Mouse (Mus musculus): Measurements from ENCODE around the gene Rap2a.

Rap2a gene

DNA sequence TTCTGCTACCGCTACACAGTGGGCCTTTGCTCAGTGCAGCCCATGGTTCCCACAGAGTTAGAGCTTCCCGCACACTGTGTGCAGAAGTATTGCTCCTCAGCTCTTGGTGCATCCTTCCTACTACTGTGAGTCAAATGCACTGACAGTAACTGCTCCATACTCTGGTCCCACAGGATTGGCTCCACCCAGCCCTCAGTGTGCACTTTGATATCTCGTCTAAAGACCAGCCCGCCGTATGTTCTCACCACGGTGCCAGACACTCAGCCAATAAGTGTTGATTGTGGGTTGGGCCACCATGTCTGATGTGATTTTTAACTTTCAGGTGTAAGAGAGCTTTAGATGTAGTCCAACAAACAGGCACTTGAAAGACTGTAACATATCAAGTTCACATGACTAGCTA, 21.4 kb downstream of the Rap2a start:
- no peak for DNase-seq (ENCODE audit: low spot score)

DNA sequence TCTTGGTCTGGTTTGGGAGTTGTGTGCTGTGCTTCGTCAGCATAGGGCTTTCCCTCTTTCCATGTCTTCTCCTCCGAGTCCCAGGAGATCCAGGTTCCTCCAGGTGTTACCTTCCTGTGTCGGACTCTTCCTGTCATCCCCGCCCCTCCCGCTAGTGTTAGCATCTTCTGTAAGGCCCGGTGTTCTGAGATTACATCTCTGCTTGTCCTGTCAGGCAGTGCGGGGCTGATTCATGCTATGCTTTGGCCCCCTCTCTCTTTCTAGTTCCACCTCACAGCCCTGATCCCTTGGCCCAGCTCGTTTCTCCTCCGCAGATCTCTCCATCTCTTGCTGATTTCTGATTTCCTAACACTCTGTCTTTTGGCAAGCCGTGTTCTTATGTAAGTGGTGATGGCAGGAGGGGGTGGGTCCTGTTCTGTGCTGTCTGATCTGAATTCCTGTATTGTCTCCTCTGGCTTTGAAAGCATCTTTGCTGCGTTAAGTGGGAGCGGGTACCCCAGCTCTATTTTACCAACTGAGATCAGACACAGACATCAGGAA, 21.8 kb downstream of the Rap2a start:
- DNase-seq (ENCODE audit: low spot score): no peak

DNA sequence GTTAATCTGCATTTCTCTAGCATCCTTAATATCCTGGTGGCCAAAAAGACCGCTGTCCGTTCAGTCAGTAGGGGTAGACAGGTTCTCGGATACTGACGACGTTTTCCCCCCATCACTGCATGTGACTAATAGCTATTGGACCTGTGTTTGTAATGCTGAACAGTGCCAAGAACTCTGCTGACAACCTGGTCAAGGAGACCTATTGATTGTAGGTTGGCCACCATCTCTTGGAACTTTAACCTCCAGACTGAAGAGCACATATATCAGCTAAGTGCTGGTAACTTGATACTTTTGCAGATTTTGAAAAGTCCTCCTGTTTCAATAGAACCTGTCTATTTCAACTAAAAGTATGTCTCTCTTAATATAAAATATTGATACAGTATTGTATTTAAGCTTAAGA, 22.5 kb downstream of the Rap2a start:
- no peak for DNase-seq (ENCODE audit: low spot score)

DNA sequence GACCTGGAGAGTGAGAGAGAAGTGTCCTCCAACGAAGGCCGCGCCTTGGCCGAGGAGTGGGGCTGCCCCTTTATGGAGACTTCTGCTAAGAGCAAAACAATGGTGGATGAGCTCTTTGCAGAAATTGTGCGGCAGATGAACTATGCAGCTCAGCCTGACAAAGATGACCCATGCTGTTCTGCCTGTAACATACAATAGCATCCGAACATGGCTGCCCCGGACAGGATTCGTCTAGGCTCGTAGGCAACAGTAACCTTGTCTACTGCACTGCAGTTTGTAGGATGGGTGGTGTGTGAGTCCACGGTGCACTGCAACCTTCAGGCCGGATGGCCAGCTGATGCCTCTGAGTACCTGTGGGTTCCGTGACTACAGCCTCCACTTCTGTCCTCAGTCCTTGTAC, 25.4 kb downstream of the Rap2a start:
- DNase-seq (ENCODE audit: low spot score): no peak

GRCm38 (mm10) chr14:120504423-120504822, 26.2 kb downstream of the Rap2a start:
- no peak for DNase-seq (ENCODE audit: low spot score)

GRCm38 (mm10) chr14:120504928-120505461, 26.8 kb downstream of the Rap2a start:
- no peak for DNase-seq (ENCODE audit: low spot score)

DNA sequence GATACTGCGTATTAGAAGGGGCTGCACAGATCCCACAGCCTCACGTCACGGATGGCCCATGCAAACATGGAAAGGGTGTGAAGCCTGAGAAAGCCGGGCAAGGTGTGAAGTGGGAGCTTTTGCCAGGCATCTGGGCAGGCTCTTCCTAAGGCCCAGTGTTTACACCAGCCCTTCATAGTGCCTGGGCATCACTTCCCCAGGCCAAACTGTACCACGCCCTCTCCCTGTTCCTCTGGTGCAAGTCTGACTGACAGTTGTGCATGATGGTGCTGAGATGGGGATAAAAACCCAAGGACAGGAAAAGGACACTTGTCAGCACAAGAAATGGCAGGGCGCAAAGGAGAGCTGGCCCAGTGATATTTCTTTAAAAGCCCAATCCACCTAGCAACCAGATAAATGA, 27.7 kb downstream of the Rap2a start:
- no peak for DNase-seq (ENCODE audit: low spot score)

- DNase-seq (ENCODE audit: low spot score): no peak
These were observed 29.3 kb downstream of the Rap2a start for GRCm38 (mm10) chr14:120507516-120507915.

- DNase-seq (ENCODE audit: low spot score): no peak
These were observed 30.5 kb downstream of the Rap2a start for GRCm38 (mm10) chr14:120508566-120509365.

DNA sequence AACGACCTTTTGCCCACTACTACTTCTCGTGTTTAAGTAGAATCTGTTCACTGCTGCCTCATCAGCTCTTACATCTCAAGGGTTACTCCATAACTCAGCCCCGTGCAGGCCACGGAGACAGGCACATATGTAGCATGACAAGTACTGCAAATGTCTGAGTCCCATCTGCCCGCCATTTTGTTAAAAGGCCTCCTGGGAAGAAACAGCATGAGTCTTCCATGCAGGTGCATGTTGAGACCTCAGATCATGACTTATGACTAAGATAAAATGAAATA, 31.1 kb downstream of the Rap2a start:
- no peak for DNase-seq (ENCODE audit: low spot score)

DNA sequence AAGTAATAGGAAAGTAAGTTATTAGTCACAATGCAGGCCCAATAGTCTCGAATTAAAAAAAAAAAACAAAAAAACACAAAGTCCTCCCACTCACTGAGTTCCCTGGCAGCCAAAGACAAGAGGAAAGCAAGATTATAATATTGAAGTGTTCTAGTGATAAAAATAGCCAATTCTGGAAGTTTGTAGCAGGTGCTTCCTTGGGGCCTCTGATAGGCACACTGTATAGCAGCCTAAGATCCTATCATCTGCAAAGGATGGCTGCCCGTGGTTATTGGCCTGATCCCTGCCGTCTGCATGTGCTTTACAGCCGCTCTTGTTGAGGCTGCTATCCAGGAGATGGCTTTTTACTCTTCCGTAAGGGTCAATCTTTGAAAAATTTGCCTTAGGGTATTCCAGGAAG, 33.6 kb downstream of the Rap2a start:
- no peak for DNase-seq (ENCODE audit: low spot score)

- no peak for DNase-seq (ENCODE audit: low spot score)
These were observed 36.6 kb downstream of the Rap2a start for GRCm38 (mm10) chr14:120514821-120515271.

GRCm38 (mm10) chr14:120515376-120515775, 37.1 kb downstream of the Rap2a start:
- no peak for DNase-seq (ENCODE audit: low spot score)

DNA sequence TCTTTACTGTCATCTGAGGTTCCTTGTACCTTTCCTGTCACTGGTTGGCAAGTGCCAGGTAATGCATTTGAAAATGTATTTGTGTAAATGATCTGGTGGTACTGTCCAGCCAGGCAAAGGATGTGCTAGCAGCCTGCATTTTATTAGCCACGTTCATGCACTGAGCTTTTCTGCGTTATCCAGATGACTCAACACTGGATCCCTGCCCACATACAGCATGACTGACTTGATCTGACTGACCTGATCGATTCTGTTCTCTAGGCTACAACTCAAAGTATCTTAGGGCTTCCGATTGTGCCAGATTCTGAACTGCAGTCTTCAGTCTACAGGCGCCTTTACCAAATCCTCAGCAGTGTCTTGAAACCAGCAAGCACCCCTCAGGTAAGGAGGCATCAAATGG, 40.5 kb downstream of the Rap2a start:
- no peak for DNase-seq (ENCODE audit: low spot score)

DNA sequence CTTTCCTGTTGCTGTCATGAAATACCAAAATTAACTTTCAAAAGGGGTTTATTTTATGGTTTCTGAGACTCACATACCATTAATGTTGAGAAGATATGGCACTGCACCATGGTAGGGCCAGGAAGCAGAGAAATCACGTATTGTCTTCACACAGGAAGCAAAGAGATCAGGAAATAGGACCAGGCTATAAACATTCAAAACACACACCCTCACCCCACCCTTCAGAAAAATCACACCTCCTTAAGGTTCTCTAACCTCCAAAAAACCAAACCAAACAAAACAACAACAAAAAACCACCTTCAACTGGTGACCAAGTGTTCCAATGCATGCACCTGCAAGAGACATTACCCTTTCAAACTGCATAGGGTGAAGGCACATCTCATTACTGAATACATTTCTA, 41.7 kb downstream of the Rap2a start:
- DNase-seq (ENCODE audit: low spot score): no peak

DNA sequence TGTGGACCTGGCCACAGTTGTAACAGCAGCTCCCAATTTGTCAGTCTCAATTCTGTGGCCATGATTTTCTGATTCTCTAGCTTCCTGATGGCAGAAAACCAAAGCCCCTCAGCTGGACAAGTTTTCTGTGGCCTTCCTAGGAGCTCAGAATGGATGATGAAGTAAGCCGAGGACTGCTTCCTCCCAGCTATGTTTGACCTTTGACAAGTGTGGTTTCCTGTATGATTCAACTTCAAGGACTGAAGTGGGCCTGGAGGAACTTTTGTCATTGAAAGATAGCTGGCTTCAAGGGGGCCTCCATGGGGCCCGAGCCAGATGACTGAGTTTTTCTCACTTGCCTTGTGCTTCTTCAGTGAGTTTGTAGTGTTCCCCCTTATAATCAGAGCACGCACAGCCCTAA, 42.6 kb downstream of the Rap2a start:
- no peak for DNase-seq (ENCODE audit: low spot score)

- no peak for DNase-seq (ENCODE audit: low spot score)
These were observed 45.1 kb downstream of the Rap2a start for GRCm38 (mm10) chr14:120523296-120523695.

DNA sequence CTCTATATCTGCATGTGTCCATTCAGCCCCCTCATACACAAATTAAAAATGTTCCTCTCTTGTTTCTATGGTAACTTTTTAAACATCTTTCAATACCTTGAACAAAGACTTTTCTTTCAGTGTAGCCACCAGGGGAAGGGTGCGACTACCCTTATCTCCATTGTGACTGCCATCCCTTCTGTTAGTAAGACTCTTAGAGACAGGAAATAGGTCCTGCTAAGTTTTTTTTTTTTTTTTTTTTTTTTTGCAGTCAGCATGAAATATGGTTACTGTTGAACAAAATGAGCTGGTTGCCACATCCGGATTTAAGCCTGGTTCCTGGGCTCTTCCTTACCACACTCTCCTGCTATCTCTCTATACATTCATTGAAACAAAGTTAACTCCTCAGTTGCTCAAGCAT, 47.4 kb downstream of the Rap2a start:
- DNase-seq (ENCODE audit: low spot score): no peak

DNA sequence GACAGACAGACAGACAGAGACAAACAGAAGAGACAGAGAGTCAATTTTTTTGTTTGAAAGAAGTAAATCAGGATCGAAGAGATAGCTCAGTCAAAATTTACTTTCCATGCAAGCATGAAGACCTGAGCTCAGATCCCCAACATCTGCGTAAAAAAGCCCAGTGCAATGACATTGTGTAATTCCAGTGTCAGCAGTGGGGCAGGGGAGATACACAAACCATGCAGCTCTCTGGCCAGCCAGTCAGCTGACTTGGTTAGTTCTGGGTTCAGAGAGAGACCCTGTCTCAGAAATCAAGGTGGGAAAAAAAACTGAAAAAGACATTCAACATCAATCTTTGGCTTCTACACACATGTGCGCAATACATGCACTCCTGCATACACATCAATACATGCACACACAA, 55.1 kb downstream of the Rap2a start:
- no peak for DNase-seq (ENCODE audit: low spot score)

- DNase-seq (ENCODE audit: low spot score): no peak
These were observed 56.6 kb downstream of the Rap2a start for GRCm38 (mm10) chr14:120534841-120535271.

DNA sequence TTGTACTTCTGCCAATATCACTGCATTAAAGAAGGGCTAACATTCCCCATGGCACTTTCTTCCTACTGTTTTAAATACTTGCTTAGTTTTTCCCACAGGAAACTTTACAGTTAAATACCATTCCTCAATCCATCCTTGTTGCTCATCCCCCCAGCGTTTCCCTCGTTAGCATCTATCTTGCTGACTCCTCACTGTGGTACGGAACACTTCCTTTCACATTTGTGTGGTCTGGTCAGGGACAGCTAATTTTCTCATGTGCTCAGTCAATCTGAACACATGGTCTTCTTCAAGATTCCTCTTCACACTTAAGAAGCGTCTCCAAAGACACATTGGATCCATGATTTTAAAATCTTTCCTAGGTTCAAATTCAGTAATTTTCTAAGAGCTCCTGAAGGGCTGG, 57.2 kb downstream of the Rap2a start:
- no peak for DNase-seq (ENCODE audit: low spot score)

GRCm38 (mm10) chr14:120535924-120536323, 57.7 kb downstream of the Rap2a start:
- no peak for DNase-seq (ENCODE audit: low spot score)

- no peak for DNase-seq (ENCODE audit: low spot score)
These were observed 60.9 kb downstream of the Rap2a start for GRCm38 (mm10) chr14:120539128-120539527.

GRCm38 (mm10) chr14:120539626-120540025, 61.4 kb downstream of the Rap2a start:
- DNase-seq (ENCODE audit: low spot score): no peak

Measured in ovary, postnatal 10 days (tissue).